Mouse (Mus musculus) ES-E14 (cell line): Measurements from ENCODE around the gene Uchl1.

Experiments
- HCFC1 ChIP-seq: IDR thresholded peaks from 2 replicates; pipeline ENCODE4 v1.6.1; 2012; ENCODE audit warnings: low read length, inconsistent platforms, borderline replicate concordance; ENCODE audit not compliant: insufficient read depth
- MAFK ChIP-seq: IDR thresholded peaks from 2 replicates; pipeline ENCODE4 v1.6.1; 2014; ENCODE audit warnings: mild to moderate bottlenecking, low read depth, low read length, inconsistent platforms; ENCODE audit not compliant: insufficient read depth
- ZNF384 ChIP-seq: IDR thresholded peaks from 2 replicates; pipeline ENCODE4 v1.6.1; 2012; ENCODE audit warnings: low read depth, low read length, inconsistent platforms

DNA sequence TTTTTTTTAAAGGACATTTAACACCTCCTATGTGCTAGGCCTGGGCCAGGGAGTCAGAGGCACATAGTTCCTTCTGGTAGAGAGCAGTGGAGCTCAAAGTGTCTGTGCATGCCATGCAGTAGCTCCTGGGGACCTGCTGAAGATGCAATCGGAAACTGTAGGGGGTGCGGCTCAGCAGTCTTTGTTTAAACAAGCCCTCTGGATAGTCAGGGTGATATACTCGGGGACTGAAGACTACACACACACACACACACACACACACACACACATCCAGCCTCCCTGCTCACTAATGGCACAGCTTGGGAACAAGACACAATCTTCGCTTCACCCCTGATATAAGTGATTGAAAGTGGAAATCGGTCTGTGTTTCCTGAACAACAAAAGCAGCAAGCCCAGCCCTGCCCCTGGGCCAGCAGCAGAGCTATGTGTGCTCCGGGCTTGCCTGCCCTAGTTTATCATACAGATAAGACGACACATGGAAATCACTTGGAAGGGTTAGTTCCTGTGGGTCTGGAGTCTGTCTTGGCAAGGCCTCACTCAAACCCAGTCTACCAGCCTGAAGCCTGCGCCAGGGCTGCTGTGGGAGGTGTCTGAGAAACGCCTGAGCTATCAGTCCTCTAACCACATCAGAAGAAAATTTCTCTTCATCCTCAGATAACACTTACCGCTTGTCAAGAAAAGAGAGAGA lies 27.6 kb downstream of the Uchl1 start:
- TF ChIP-seq ZNF384 (no peak), HCFC1 (no peak), MAFK (no peak)
